12 mouse cellular contexts compared by ENCODE assay signal in genomic region chr6:108466061-108466531, GRCm38 (mm10).
DNase-seq lines count a peak whose midpoint lies in the region; ATAC-seq lines count a peak whose summit lies in the region.
"Had no signal": no experiment of that assay in that cellular context is flagged by ENCODE, and none has a peak within 500 bp of the region (broad histone marks: within the 10 kb centered on the region; RNA-seq: fewer than 3 reads in every experiment).

No protein-coding gene starts in this region.

- WGBS in liver, embryonic 11.5 days, result 62% methylated on average over 8 of the region's 8 CpGs

- peaks cover 2% of the 10 kb centered on the region; the same call in 1 of the 2 replicates for H3K4me1 ChIP-seq in liver, embryonic 11.5 days (replicated peaks; ENCODE audit: control insufficient read depth, insufficient read depth, low read length)

- no peak overlapping the region for H3K4me3 ChIP-seq in liver, embryonic 11.5 days (ENCODE audit: low read depth, low read length)
- H3K4me3 ChIP-seq: limb, embryonic 13.5 days; myocyte had no signal

- no peaks in the 10 kb centered on the region for H3K36me3 ChIP-seq in liver, embryonic 11.5 days (ENCODE audit: control insufficient read depth, insufficient read depth, low read length)
- H3K36me3 ChIP-seq: limb, embryonic 13.5 days had no signal

- H3K27me3 ChIP-seq in liver, embryonic 11.5 days (replicated peaks; ENCODE audit: control insufficient read depth, insufficient read depth, low read length), result no peaks in the 10 kb centered on the region
- H3K27me3 ChIP-seq: limb, embryonic 13.5 days had no signal

- intact Hi-C loops in gastrocnemius, postnatal 14 days (cut with DNase I; ENCODE audit: low total_unique reads), result no loop called here

- no peak overlapping the region for H3K4me2 ChIP-seq in liver, embryonic 11.5 days
- H3K4me2 ChIP-seq: hindbrain, embryonic 14.5 days; limb, embryonic 13.5 days had no signal

- peak; percentile 60; the same call in 1 of the 2 replicates for ATAC-seq in liver, embryonic 11.5 days (replicated peaks; ENCODE audit: low FRiP score)
- peak; percentile 94 for ATAC-seq in megakaryocyte progenitor cell, adult 5-6 weeks (replicated peaks; ENCODE audit: poor library complexity)

- DNase-seq in 416B (ENCODE audit: low read depth), result peak; percentile 94
- DNase-seq in B cell, adult 2 months, result peak; percentile 9 to 25
- DNase-seq in liver, embryonic 11.5 days (ENCODE audit: low spot score), result no peak
- DNase-seq in gastrocnemius, adult 8-10 months (ENCODE audit: low spot score in 2 of 2), result no peak
- no peak for DNase-seq in right cerebral cortex, postnatal 10 days (ENCODE audit: low spot score in 2 of 2)
- DNase-seq in gastrocnemius, postnatal 14 days, result no peak
- no peak for DNase-seq in frontal cortex, postnatal 10 days (ENCODE audit: low spot score in 2 of 2)
- DNase-seq: kidney, postnatal 4 days had no signal

- no peak overlapping the region for H3K27ac ChIP-seq in liver, embryonic 11.5 days (ENCODE audit: low read depth, low read length)
- H3K27ac ChIP-seq: hindbrain, embryonic 14.5 days; limb, embryonic 13.5 days had no signal

- no peak overlapping the region for H3K9ac ChIP-seq in liver, embryonic 11.5 days (ENCODE audit: low read depth, low read length)
- H3K9ac ChIP-seq: hindbrain, embryonic 14.5 days; limb, embryonic 13.5 days had no signal

- H3K9me3 ChIP-seq in liver, embryonic 11.5 days (ENCODE audit: control insufficient read depth, low read length), result no peaks in the 10 kb centered on the region
- H3K9me3 ChIP-seq: limb, embryonic 13.5 days had no signal

Comparison
In these comparisons a context has a peak if more than half of its experiments do, and no peak if none do; other contexts are left out.
1. DNase-seq: peak in 416B (single experiment) and B cell, adult 2 months (2 of 2); none in liver, embryonic 11.5 days (single experiment), gastrocnemius, adult 8-10 months (0 of 2), right cerebral cortex, postnatal 10 days (0 of 2), gastrocnemius, postnatal 14 days (single experiment) and frontal cortex, postnatal 10 days (0 of 2).